10 mouse cellular contexts compared by ENCODE assay signal in the genomic region with DNA sequence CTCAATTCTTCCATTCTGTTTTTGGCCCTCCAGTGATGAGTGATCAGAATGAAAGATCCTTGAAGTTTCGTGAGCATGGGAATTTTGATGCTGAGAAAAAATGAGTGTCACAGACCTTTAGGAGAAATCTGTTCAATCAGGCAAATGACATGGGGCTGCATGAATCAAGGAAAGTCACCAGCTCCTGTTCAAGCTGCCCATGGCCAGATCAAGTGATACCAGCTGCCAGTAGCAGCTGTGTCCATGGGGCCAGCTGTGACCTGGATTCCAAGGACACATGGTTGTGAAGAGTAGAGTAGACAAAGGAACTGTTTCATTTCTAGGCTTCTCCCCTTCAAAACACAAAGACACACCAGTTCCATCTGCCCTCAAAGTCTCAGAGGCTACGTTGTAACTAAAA.
DNase-seq lines count a peak whose midpoint lies in the region; ATAC-seq lines count a peak whose summit lies in the region.
"Had no signal": no experiment of that assay in that cellular context is flagged by ENCODE, and none has a peak within 500 bp of the region (broad histone marks: within the 10 kb centered on the region; RNA-seq: fewer than 3 reads in every experiment).

No protein-coding gene starts in this region.

- DNase-seq in adrenal gland, adult (ENCODE audit: inconsistent age in 2 of 2, low spot score in 1 of 2): peak; percentile 35 to 71
- no peak for DNase-seq in adrenal gland, postnatal 25 days
- peak; percentile 18 for DNase-seq in hindbrain, embryonic 10.5 days (ENCODE audit: low spot score)
- DNase-seq in hindbrain, embryonic 11.5 days (ENCODE audit: low spot score): no peak
- DNase-seq in forelimb bud, embryonic 11.5 days (ENCODE audit: low read depth, low spot score): peak; percentile 9
- DNase-seq in kidney, postnatal 25 days: peak; percentile 39 to 75
- no peak for DNase-seq in cerebellum, postnatal 36 days
- DNase-seq in embryo, embryonic 9.5 days (ENCODE audit: extremely low spot score): no peak
- DNase-seq: spleen, adult 18-20 months had no signal

- H3K27ac ChIP-seq in hindbrain, embryonic 10.5 days: no peak overlapping the region
- H3K27ac ChIP-seq in hindbrain, embryonic 11.5 days (ENCODE audit: low read depth, low read length): no peak overlapping the region

- no peak overlapping the region for H3K4me2 ChIP-seq in hindbrain, embryonic 11.5 days (replicated peaks; ENCODE audit: low read depth, low read length)

- H3K9ac ChIP-seq in hindbrain, embryonic 11.5 days (ENCODE audit: low read depth, low read length): no peak overlapping the region

- no peak overlapping the region for H3K4me3 ChIP-seq in hindbrain, embryonic 10.5 days
- no peak overlapping the region for H3K4me3 ChIP-seq in hindbrain, embryonic 11.5 days (ENCODE audit: low read depth, low read length)

- no peaks in the 10 kb centered on the region for H3K9me3 ChIP-seq in hindbrain, embryonic 10.5 days
- no peaks in the 10 kb centered on the region for H3K9me3 ChIP-seq in hindbrain, embryonic 11.5 days (ENCODE audit: control insufficient read depth, low read length)

- no peaks in the 10 kb centered on the region; the same call in 1 of the 2 replicates for H3K4me1 ChIP-seq in hindbrain, embryonic 10.5 days (replicated peaks)
- no peaks in the 10 kb centered on the region for H3K4me1 ChIP-seq in hindbrain, embryonic 11.5 days (replicated peaks; ENCODE audit: control insufficient read depth, insufficient read depth, low read length)

- WGBS in hindbrain, embryonic 10.5 days: 80% methylated on average over 2 of the region's 2 CpGs
- WGBS in hindbrain, embryonic 11.5 days: 81% methylated on average over 2 of the region's 2 CpGs

- no peaks in the 10 kb centered on the region for H3K27me3 ChIP-seq in hindbrain, embryonic 10.5 days (ENCODE audit: insufficient read depth, poor library complexity, severe bottlenecking)
- no peaks in the 10 kb centered on the region for H3K27me3 ChIP-seq in hindbrain, embryonic 11.5 days (ENCODE audit: control insufficient read depth, insufficient read depth, low read length)
- H3K27me3 ChIP-seq: Patski had no signal

- no peak for ATAC-seq in hindbrain, embryonic 11.5 days (ENCODE audit: low FRiP score)
- ATAC-seq: Patski had no signal

- no peaks in the 10 kb centered on the region for H3K36me3 ChIP-seq in hindbrain, embryonic 10.5 days
- H3K36me3 ChIP-seq in hindbrain, embryonic 11.5 days (ENCODE audit: control insufficient read depth, insufficient read depth, low read length): no peaks in the 10 kb centered on the region

Comparison
In these comparisons a context has a peak if more than half of its experiments do, and no peak if none do; other contexts are left out.
1. DNase-seq: peak in adrenal gland, adult (2 of 2), hindbrain, embryonic 10.5 days (single experiment), forelimb bud, embryonic 11.5 days (single experiment) and kidney, postnatal 25 days (2 of 2); none in adrenal gland, postnatal 25 days (single experiment), hindbrain, embryonic 11.5 days (single experiment), cerebellum, postnatal 36 days (0 of 2) and embryo, embryonic 9.5 days (single experiment).